Mouse (Mus musculus): Measurements from ENCODE around the gene Polm. TPM values are rescaled to one million over a fixed set of nuclear protein-coding genes. Genes with fewer than 3 reads are reported as not detected.

The Polm gene
- polyA plus RNA-seq, 1 experiment = 14.7 TPM

DNA sequence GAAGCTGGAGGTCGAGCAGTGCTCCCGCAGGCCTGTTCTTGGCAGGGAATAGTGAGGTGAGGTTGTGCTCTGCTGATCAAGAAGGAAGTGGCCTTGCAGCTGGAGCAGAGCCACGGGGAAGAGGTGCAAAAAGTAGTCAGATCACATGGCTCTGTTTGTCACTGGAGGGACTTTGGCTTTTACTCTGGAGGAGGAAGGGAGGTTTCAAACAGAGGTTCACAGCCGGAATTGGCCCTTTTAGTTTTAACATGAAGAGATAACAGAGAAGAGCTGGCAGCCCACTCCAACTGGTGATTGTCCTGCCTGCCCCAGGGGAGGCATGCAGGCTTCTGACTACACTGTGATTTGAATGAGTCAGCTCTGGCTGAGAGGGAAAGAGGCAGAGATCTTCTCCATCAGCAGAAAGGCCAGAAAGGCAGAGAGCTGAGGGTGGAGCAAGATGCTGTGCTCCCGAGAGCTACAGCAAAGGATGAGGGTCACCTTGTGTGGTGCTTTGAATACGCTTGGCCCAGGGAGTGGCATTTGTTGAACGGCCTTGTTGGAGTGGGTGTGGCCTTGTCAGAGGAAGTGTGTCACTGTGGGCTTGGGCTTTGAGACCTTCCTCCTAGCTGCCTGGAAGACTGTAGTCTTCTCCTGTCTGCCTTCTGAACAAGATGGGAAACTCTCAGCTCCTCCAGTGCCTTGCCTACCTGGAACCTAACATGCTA lies 9.0 kb upstream of the Polm start:
- DNase-seq = peak; percentile 95
- H3K27ac ChIP-seq (ENCODE audit: insufficient read depth, low read depth, low read length) = peak overlapping the region; percentile 57; the same call in 1 of the 2 replicates

DNA sequence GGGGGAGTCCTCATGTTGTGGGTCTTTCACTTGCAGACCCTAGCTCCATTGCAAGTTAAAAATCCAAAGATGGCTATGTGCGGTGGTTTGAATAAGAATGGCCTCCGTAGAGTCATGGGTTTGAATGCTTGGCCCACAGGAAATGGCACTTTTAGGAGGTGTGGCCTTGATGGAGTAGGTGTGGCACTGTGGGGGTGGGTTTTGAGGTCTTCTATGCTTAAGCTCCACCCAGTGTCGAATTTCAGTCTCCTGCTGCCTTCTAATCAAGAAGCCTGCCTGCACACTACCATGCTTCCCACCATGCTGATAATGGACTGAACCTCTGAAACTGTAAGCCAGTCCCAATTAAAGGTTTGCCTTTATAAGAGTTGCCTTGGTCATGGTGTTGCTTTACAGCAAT lies 5.3 kb upstream of the Polm start:
- Histone ChIP-seq H3K27me3 (replicated peaks; ENCODE audit: control insufficient read depth, insufficient read depth, low read length) (no peaks in the 10 kb centered on the region), H3K27ac (ENCODE audit: insufficient read depth, low read depth, low read length) (no peak overlapping the region)
- no peak for DNase-seq

More for the DNA sequence above, 9.0 kb upstream of the Polm start:
- Histone ChIP-seq H3K4me3 (ENCODE audit: insufficient read depth, low read depth, low read length) (no peak overlapping the region), H3K36me3 (ENCODE audit: control insufficient read depth, insufficient read depth, low read length) (no peaks in the 10 kb centered on the region), H3K4me1 (ENCODE audit: control insufficient read depth, insufficient read depth, low read length) (peaks cover 12% of the 10 kb centered on the region), H3K27me3 (replicated peaks; ENCODE audit: control insufficient read depth, insufficient read depth, low read length) (no peaks in the 10 kb centered on the region)
- TF ChIP-seq POLR2A (IDR thresholded peaks at IDR 0.05; ENCODE audit: low read depth, low read length) (no peak), CTCF (conservative IDR thresholded peaks at IDR 0.05; ENCODE audit: insufficient read depth, insufficient read length, low read depth, low read length) (no peak)
- WGBS = 19% methylated on average over 7 of the region's 7 CpGs

DNA sequence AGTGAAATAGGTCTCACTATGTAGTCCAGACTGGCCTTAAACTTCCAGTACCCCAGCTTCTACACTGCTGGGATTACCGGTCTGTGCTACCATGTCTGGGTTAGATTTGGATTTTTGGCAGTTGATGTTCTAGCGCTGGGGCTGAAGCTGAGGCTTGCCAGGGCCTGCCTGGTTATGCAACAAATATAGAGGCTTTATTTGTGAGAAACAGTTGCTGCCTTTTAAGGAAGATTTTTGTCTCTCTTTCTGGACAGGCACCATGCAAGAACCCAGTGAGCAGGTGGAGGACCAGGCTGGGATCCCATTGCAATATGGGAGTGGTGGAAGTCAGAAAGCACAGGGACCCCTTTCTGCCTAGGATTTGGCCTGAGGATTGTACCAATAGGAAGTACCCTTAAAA lies 3.9 kb upstream of the Polm start:
- peaks cover 8% of the 10 kb centered on the region for H3K4me1 ChIP-seq (ENCODE audit: control insufficient read depth, insufficient read depth, low read length)
- TF ChIP-seq POLR2A (IDR thresholded peaks at IDR 0.05; ENCODE audit: low read depth, low read length) (no peak), CTCF (conservative IDR thresholded peaks at IDR 0.05; ENCODE audit: insufficient read depth, insufficient read length, low read depth, low read length) (no peak)
- no peak for DNase-seq
- H3K27me3 ChIP-seq (replicated peaks; ENCODE audit: control insufficient read depth, insufficient read depth, low read length) = no peaks in the 10 kb centered on the region
- H3K27ac ChIP-seq (ENCODE audit: insufficient read depth, low read depth, low read length) = no peak overlapping the region
- H3K4me3 ChIP-seq (ENCODE audit: insufficient read depth, low read depth, low read length) = no peak overlapping the region
- 95% methylated on average over 2 of the region's 2 CpGs for whole genome bisulfite sequencing
- no peaks in the 10 kb centered on the region for H3K36me3 ChIP-seq (ENCODE audit: control insufficient read depth, insufficient read depth, low read length)

More for the DNA sequence above, 5.3 kb upstream of the Polm start:
- Histone ChIP-seq H3K36me3 (ENCODE audit: control insufficient read depth, insufficient read depth, low read length) (no peaks in the 10 kb centered on the region), H3K4me1 (ENCODE audit: control insufficient read depth, insufficient read depth, low read length) (peaks cover 12% of the 10 kb centered on the region), H3K4me3 (ENCODE audit: insufficient read depth, low read depth, low read length) (no peak overlapping the region)
- WGBS = 83% methylated on average over 3 of the region's 3 CpGs
- TF ChIP-seq CTCF (conservative IDR thresholded peaks at IDR 0.05; ENCODE audit: insufficient read depth, insufficient read length, low read depth, low read length) = no peak
- no peak for TF ChIP-seq POLR2A (IDR thresholded peaks at IDR 0.05; ENCODE audit: low read depth, low read length)

DNA sequence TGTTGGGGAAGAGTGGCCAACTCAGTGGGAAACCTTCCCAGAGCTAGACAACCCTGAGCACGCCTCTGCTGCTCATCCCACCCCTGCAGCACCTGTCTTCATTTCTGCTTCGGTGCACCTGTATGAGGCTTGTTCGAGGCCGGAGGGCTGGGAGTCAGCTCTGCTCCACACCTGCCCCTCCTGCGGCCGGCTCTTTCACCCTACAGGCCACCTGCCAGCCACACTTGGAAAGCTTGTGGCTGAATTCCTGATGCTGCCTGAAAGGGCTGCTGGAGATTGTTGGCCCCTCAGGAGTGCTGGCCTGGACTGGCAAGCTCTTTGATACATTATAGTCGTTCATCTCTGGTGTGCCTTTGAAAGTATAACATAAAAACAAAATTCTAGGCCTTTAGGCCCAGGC lies 2.5 kb upstream of the Polm start:
- DNase-seq = no peak
- no peaks in the 10 kb centered on the region for H3K36me3 ChIP-seq (ENCODE audit: control insufficient read depth, insufficient read depth, low read length)
- no peaks in the 10 kb centered on the region for H3K4me1 ChIP-seq (ENCODE audit: control insufficient read depth, insufficient read depth, low read length)
- no peak overlapping the region for H3K27ac ChIP-seq (ENCODE audit: insufficient read depth, low read depth, low read length)
- no peak overlapping the region for H3K4me3 ChIP-seq (ENCODE audit: insufficient read depth, low read depth, low read length)
- no peak for TF ChIP-seq CTCF (conservative IDR thresholded peaks at IDR 0.05; ENCODE audit: insufficient read depth, insufficient read length, low read depth, low read length)
- no peak for TF ChIP-seq POLR2A (IDR thresholded peaks at IDR 0.05; ENCODE audit: low read depth, low read length)
- no peaks in the 10 kb centered on the region for H3K27me3 ChIP-seq (replicated peaks; ENCODE audit: control insufficient read depth, insufficient read depth, low read length)
- WGBS = 86% methylated on average over 7 of the region's 7 CpGs

DNA sequence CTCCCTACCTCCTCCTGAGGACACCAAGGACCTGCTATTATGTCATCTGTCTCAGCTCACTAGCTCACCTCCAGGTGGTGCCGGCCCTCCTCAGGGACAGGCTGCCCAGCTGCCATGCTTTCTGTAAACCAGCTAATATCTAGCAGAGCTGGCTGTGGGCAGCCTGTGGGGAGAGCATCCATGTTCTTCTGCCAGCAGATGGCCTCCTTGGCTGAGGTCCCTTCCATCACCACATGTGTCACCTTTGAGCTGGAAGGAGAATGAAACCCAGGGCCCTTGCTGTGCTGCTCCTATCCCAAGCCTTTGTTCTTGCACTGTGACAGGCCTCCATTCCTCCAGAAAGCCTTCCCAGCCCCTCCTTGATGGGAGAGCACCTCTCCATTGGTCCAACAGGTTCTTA lies 1.7 kb downstream of the Polm start:
- no peak overlapping the region for H3K4me3 ChIP-seq (ENCODE audit: insufficient read depth, low read depth, low read length)
- no peaks in the 10 kb centered on the region for H3K27me3 ChIP-seq (replicated peaks; ENCODE audit: control insufficient read depth, insufficient read depth, low read length)
- H3K4me1 ChIP-seq (ENCODE audit: control insufficient read depth, insufficient read depth, low read length) = no peaks in the 10 kb centered on the region
- no peaks in the 10 kb centered on the region for H3K36me3 ChIP-seq (ENCODE audit: control insufficient read depth, insufficient read depth, low read length)
- 59% methylated on average over 1 of the region's 1 CpGs for WGBS
- DNase-seq = peak; percentile 38
- no peak overlapping the region for H3K27ac ChIP-seq (ENCODE audit: insufficient read depth, low read depth, low read length)
- no peak for TF ChIP-seq POLR2A (IDR thresholded peaks at IDR 0.05; ENCODE audit: low read depth, low read length)
- TF ChIP-seq CTCF (conservative IDR thresholded peaks at IDR 0.05; ENCODE audit: insufficient read depth, insufficient read length, low read depth, low read length) = peak; percentile 32; the same call in 1 of the 2 replicates

DNA sequence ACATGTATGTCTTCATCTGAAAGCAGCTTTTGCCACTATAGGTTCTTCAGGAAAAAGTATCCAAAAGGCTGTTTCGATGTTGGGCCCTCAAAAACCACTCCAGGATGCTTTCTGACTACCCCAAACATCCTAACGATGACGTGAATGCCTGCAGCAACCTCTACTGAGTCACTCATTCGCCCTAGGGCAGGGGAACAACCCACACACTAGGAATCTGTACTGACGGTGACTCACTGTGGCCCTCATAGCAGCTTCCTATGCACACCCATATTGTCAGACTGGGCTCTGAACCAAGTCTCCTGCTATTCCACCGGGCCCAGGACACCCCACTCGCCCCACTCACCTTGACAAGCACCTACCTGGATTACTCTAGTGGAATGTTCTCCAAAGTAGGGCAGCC lies 2.8 kb downstream of the Polm start:
- H3K27me3 ChIP-seq (replicated peaks; ENCODE audit: control insufficient read depth, insufficient read depth, low read length) = no peaks in the 10 kb centered on the region
- H3K36me3 ChIP-seq (ENCODE audit: control insufficient read depth, insufficient read depth, low read length) = no peaks in the 10 kb centered on the region
- no peak overlapping the region for H3K27ac ChIP-seq (ENCODE audit: insufficient read depth, low read depth, low read length)
- DNase-seq = no peak
- no peaks in the 10 kb centered on the region for H3K4me1 ChIP-seq (ENCODE audit: control insufficient read depth, insufficient read depth, low read length)
- WGBS = 76% methylated on average over 7 of the region's 7 CpGs
- TF ChIP-seq CTCF (conservative IDR thresholded peaks at IDR 0.05; ENCODE audit: insufficient read depth, insufficient read length, low read depth, low read length) (no peak), POLR2A (IDR thresholded peaks at IDR 0.05; ENCODE audit: low read depth, low read length) (no peak)
- H3K4me3 ChIP-seq (ENCODE audit: insufficient read depth, low read depth, low read length) = no peak overlapping the region

DNA sequence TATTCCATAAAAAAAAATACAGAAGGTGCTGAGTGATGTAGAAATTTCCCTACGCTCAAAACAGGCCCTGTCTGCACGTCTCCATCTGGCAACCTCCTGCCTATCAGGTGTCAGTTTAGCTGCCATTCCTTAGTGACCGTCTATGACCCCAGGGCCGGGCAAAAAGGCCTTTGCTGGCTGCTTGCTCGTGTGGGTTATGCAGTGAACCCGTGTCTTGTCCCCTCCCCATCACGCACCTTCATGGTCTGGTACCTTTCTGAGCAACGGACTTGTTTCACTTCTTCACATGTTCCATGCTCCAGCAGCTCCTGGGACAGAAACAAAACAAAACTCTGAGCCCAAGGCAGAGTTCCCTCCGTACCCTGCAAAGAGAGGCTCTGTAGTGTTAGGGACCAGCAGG lies 3.3 kb downstream of the Polm start:
- Histone ChIP-seq H3K4me3 (ENCODE audit: insufficient read depth, low read depth, low read length) (no peak overlapping the region), H3K27ac (ENCODE audit: insufficient read depth, low read depth, low read length) (no peak overlapping the region), H3K27me3 (replicated peaks; ENCODE audit: control insufficient read depth, insufficient read depth, low read length) (no peaks in the 10 kb centered on the region), H3K36me3 (ENCODE audit: control insufficient read depth, insufficient read depth, low read length) (no peaks in the 10 kb centered on the region), H3K4me1 (ENCODE audit: control insufficient read depth, insufficient read depth, low read length) (no peaks in the 10 kb centered on the region)
- TF ChIP-seq POLR2A (IDR thresholded peaks at IDR 0.05; ENCODE audit: low read depth, low read length) = no peak
- TF ChIP-seq CTCF (conservative IDR thresholded peaks at IDR 0.05; ENCODE audit: insufficient read depth, insufficient read length, low read depth, low read length) = no peak
- WGBS = 54% methylated on average over 9 of the region's 9 CpGs
- DNase-seq = no peak

Measured in kidney, adult 2 months (tissue).